Mouse (Mus musculus) MN1 (cell line): ENCODE data around the gene Coro1b.

ENCODE experiments used
- DNase-seq: peaks from one replicate; pipeline ENCODE4 v3.0.0-alpha.2; 2016; ENCODE audit warnings: low spot score

The Coro1b gene

GRCm38 (mm10) chr19:4189051-4189620, 40.7 kb downstream of the Coro1b start:
- DNase-seq, result no peak

- DNase-seq, result no peak
Observed at GRCm38 (mm10) chr19:4190831-4191334, 42.5 kb downstream of the Coro1b start, which contains the start of gene Tbc1d10c. Gene Tbc1d10c (minus strand): TSS chr19:4191284.

- DNase-seq, result peak; percentile 94
Observed at GRCm38 (mm10) chr19:4191528-4192250, 43.3 kb downstream of the Coro1b start, which contains the start of gene Ppp1ca. Gene Ppp1ca (plus strand): TSS chr19:4192065.

GRCm38 (mm10) chr19:4192251-4192985, 44.0 kb downstream of the Coro1b start:
- peak; percentile 57 for DNase-seq

- DNase-seq, result no peak
Observed at GRCm38 (mm10) chr19:4193129-4193528, 44.7 kb downstream of the Coro1b start.

- no peak for DNase-seq
Observed at GRCm38 (mm10) chr19:4194021-4194724, 45.8 kb downstream of the Coro1b start.

- DNase-seq, result no peak
Observed at GRCm38 (mm10) chr19:4194776-4195650, 46.6 kb downstream of the Coro1b start.

- DNase-seq, result no peak
Observed at GRCm38 (mm10) chr19:4196048-4196447, 47.6 kb downstream of the Coro1b start.

GRCm38 (mm10) chr19:4196548-4196947, 48.1 kb downstream of the Coro1b start:
- DNase-seq, result peak; percentile 71

GRCm38 (mm10) chr19:4197180-4197579, 48.8 kb downstream of the Coro1b start:
- no peak for DNase-seq

- DNase-seq, result peak; percentile 92
Observed at GRCm38 (mm10) chr19:4201291-4201909, 53.0 kb downstream of the Coro1b start, which contains the start of gene Rad9a. Gene Rad9a (minus strand): TSS chr19:4201662.

- DNase-seq, result no peak
Observed at GRCm38 (mm10) chr19:4202149-4202548, 53.7 kb downstream of the Coro1b start.

- no peak for DNase-seq
Observed at GRCm38 (mm10) chr19:4203148-4203547, 54.7 kb downstream of the Coro1b start.
